Mouse (Mus musculus): ENCODE data around the gene Fmnl2. TPM values are rescaled to one million over a fixed set of nuclear protein-coding genes. Genes with fewer than 3 reads are reported as not detected.

The Fmnl2 gene
- polyA plus RNA-seq (2017; shearing (Covaris generic)), result under 1 TPM; 0.24 to 0.47 (median 0.36) TPM

- no peak for ATAC-seq
Observed at GRCm38 (mm10) chr2:52857611-52858528, at the start of gene Fmnl2. TSS of gene Fmnl2 (plus strand) at chr2:52857860.

- ATAC-seq, result no peak
Observed at GRCm38 (mm10) chr2:52809988-52810387, 47.7 kb upstream of the Fmnl2 start.

GRCm38 (mm10) chr2:52811691-52812090 lies 46.0 kb upstream of the Fmnl2 start:
- ATAC-seq, result no peak

GRCm38 (mm10) chr2:52817341-52817740 lies 40.3 kb upstream of the Fmnl2 start:
- ATAC-seq, result no peak

- no peak for ATAC-seq
Observed at GRCm38 (mm10) chr2:52818944-52819343, 38.7 kb upstream of the Fmnl2 start.

GRCm38 (mm10) chr2:52822214-52822613 lies 35.4 kb upstream of the Fmnl2 start:
- no peak for ATAC-seq

GRCm38 (mm10) chr2:52828077-52828476 lies 29.6 kb upstream of the Fmnl2 start:
- ATAC-seq, result no peak

GRCm38 (mm10) chr2:52830513-52830912 lies 27.1 kb upstream of the Fmnl2 start:
- no peak for ATAC-seq

GRCm38 (mm10) chr2:52831585-52831984 lies 26.1 kb upstream of the Fmnl2 start:
- no peak for ATAC-seq

GRCm38 (mm10) chr2:52835726-52836125 lies 21.9 kb upstream of the Fmnl2 start:
- no peak for ATAC-seq

GRCm38 (mm10) chr2:52839074-52839473 lies 18.6 kb upstream of the Fmnl2 start:
- no peak for ATAC-seq

GRCm38 (mm10) chr2:52839868-52840267 lies 17.8 kb upstream of the Fmnl2 start:
- ATAC-seq, result no peak

GRCm38 (mm10) chr2:52843861-52844260 lies 13.8 kb upstream of the Fmnl2 start:
- no peak for ATAC-seq

- ATAC-seq, result no peak
Observed at GRCm38 (mm10) chr2:52844936-52845752, 12.5 kb upstream of the Fmnl2 start.

GRCm38 (mm10) chr2:52846506-52846905 lies 11.2 kb upstream of the Fmnl2 start:
- ATAC-seq, result no peak

- ATAC-seq, result no peak
Observed at GRCm38 (mm10) chr2:52849092-52849491, 8.6 kb upstream of the Fmnl2 start.

- no peak for ATAC-seq
Observed at GRCm38 (mm10) chr2:52858529-52859465, 1.1 kb downstream of the Fmnl2 start.

GRCm38 (mm10) chr2:52859466-52859840 lies 1.8 kb downstream of the Fmnl2 start:
- no peak for ATAC-seq

GRCm38 (mm10) chr2:52860111-52860775 lies 2.6 kb downstream of the Fmnl2 start:
- no peak for ATAC-seq

- ATAC-seq, result no peak
Observed at GRCm38 (mm10) chr2:52862046-52862759, 4.5 kb downstream of the Fmnl2 start.

- ATAC-seq, result no peak
Observed at GRCm38 (mm10) chr2:52862760-52863124, 5.1 kb downstream of the Fmnl2 start.
